Mouse (Mus musculus) cerebellum, postnatal 14 days (tissue): ENCODE data around the gene Erc2.

Experiments
- DNase-seq, 2 experiments: peaks; one replicate each; pipeline ENCODE4 v3.0.0; 2021; ENCODE audit warnings: mixed read lengths in 2 of 2

The Erc2 gene

DNA sequence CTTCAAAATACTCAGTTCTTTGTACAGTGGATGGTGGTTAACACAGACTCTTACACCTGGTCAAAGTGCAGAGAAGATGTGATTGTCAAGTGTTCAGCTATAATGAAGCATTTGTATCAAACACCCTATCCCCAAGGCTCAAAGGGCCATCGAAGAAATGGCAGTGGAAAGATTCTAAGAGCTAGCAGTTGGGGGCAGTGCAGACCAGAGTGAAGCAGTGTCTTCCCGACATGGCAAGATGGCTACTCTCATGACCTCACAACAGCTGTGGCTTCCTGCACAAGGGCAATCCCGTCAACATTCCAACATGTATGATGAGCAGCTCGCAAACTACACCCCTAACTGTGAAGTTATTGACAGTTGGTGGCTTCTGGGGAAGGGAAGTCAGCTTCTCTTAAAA, 471.0 kb downstream of the Erc2 start:
- peak in 1 of 2 experiments; percentile 8 for DNase-seq

DNA sequence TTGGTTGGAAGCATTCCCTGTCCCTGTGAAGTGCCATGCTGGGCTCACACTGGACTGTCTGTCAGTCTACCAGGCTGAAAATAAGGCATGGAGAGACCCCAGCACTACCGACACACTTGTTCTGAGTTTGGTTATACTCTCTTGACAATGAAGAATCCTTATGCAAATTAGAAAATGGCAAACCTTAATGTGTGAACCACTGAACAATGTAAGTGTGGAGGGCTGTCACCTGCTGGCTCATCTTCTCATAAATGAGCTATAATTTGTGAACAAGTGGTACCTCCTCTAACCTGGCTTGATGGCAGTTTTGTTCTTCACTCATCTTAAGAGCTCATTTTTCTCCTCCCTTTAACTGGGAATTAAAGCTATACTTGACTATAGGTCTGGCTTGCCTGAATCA, 471.7 kb downstream of the Erc2 start:
- no peak for DNase-seq

DNA sequence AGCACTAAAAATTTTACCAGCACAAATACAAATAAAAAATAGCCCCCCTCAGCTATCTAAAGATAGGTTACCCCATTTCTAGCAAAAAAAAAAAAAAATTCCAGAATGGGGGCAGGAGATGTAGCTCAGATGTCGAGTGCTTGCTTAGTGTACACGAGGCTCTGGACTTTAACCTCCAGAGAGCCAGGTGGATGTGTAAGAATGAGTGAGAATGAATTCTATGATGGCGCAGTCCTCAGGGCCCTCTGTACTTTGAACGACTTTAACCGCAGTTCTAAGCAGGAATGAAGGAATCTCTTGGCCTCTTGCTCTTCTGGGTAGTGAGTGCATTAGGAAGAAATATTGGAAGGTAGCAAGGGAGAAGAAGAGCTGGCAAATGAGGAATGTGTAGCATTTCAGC, 476.9 kb downstream of the Erc2 start:
- DNase-seq: no peak

DNA sequence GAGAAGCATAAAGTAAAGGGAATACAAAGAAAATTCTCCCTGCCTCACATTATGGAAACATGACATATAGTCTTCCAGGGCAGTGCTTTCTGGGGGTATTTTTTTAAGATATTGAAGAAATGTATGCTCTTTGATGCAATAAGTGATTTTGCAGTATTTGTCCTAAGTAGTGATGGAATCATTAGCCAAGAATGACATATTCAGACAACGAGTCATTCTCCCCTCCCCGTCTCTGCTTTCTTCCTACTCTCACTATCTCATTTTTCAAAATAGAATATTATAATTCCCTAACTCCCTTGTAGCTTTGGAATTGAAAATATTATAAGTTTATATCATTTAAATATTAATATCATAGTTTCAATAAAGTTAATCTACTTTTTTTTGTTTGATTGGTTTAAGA, 490.9 kb downstream of the Erc2 start:
- DNase-seq: no peak

DNA sequence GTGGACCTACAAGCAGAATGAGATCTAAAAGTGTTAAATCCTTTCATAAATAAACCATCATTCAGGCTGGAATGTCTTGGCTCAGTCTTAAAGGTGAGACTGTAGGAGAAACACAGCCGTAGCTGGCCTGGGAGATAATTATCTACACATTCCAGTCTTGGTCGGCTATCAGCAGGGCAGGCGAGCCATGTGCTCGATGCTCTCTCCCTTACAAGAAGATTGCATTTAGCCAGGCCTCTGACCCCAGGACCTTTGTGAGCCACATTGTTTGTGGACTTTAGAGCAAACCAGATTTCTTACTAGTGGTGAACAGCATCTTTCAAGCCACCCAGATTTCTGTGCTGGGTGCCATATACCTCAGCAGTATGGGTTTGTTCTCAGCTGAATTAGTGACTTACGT, 498.6 kb downstream of the Erc2 start:
- no peak for DNase-seq

DNA sequence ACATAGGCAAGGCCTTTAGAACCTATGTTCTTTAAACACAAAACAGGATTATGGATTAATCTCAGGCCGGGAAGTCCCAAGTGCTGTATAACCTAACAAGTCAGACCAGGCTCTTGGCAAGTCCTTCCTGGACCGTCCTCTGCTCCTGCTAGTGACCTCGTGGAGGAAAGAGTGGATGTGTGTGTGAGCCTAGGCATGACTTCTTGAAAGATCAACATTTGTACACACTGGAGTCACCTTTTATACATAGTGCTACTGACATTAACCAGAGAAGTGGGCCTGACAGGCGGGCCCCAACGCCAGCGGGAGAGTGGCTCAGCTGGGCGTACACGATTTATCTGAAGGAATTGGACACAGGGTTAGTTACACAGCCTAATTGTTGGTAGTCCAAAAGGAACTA, 504.6 kb downstream of the Erc2 start:
- no peak for DNase-seq

DNA sequence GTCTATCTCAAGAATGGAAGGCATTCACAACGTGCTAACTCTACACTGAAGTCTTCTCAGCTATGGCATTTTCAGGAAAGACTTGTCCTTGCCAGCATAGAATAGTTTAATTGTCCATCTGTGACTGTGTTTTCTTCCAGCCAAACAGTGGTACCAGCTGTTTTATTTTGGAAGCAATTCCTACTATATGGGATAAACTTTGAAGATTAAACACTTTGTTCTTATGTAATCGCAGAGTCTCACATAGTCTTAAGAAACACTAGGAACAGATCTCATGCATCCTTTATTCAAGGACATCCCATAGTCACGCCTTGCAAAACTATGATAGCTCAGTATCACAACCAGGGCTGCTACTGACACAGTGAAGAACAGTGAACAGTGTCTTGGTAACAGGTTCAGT, 506.8 kb downstream of the Erc2 start:
- no peak for DNase-seq

DNA sequence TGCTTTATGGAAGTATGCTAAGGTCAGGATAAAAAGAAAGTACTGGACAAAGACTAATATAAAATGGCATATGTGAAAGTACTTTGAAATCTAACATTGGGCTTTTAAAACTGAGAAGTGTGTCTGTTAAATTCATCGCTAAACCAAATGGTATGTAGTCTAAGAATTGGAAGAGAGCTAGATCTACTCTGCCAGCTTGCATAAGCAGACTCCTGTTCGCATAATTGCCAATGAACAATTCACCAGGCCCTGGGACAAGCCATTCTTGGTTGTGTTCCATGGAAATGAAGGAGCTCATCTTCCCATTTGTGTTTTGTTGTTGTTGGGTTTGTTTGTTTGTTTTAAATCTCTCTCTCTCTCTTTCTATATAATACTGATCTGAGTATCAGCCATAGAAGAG, 521.8 kb downstream of the Erc2 start:
- DNase-seq: no peak

DNA sequence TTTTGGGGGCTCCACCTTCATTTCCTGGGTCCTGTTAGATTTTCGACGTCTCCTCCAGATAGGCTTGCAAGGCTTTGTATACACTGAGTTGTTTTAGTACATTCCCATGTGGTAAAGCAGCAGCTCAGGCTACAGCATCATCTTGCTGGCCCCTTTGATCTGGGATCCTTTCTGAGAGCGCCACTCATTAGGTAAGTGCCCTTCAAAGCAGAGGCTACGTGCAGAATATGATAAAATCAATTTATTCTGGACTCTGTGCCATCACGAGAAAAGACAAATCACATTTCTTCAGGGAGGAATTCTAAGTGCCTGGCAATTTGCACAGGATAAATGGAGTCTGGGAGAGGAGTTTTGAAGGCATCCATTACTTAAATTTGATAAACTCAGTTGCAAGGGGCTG, 525.0 kb downstream of the Erc2 start:
- DNase-seq: no peak

DNA sequence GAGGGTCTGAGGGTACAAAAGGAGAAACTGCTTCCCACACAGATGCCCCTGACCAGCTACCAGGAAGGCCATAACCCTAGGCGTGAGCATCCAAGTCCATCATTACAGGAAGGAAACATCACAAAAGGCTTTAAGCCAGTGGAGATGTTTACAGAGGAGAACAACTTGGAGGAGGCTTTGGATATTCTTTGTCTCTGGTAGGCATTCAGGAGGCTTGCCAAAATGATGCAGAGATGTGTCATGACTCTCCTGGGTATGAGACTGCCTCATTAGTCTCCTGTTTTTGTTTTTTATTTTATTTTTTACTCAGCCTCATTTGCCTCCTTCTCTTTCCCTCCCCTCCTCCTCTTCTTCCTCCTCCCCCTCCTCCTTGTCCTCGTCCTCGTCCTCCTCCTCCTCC, 528.7 kb downstream of the Erc2 start:
- DNase-seq: no peak

DNA sequence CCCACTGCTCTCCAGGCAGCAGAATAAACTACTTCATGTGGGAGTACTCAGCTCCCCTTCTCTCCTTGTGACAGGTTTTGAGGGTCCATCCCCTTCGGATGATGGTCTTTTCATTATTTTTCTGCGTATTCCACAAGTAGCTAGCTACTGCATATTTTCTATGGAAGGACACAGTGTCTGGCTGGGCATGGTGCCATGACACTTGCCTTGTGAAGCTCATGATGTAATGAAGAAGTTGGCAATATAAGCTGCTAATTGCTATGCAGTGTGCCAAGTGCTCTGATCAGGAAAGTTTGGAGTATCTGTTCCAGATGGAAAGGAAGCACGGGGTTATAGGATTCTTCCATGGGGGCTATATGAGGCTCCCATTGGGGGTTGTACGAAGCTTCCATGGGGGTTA, 533.5 kb downstream of the Erc2 start:
- peak; percentile 32 to 38 for DNase-seq

DNA sequence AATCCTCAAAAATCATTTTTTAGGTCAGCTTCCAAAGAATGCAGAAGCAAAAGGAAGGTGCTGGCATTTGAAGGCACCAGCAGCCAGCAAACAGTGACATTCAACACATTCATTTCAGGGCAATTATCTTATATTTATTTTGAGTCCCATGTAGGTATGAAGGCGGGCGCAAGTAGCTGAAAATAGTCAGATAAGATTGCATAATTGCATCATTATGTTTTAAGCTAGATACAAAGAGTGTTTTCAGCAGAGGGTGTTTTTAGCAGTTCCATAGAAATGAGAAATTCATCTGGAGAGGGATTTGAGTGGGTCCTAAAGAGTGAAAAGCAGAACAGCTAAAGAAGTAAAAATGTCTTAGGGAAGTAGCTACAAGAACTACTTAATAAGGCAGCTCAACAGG, 538.6 kb downstream of the Erc2 start:
- DNase-seq: no peak

DNA sequence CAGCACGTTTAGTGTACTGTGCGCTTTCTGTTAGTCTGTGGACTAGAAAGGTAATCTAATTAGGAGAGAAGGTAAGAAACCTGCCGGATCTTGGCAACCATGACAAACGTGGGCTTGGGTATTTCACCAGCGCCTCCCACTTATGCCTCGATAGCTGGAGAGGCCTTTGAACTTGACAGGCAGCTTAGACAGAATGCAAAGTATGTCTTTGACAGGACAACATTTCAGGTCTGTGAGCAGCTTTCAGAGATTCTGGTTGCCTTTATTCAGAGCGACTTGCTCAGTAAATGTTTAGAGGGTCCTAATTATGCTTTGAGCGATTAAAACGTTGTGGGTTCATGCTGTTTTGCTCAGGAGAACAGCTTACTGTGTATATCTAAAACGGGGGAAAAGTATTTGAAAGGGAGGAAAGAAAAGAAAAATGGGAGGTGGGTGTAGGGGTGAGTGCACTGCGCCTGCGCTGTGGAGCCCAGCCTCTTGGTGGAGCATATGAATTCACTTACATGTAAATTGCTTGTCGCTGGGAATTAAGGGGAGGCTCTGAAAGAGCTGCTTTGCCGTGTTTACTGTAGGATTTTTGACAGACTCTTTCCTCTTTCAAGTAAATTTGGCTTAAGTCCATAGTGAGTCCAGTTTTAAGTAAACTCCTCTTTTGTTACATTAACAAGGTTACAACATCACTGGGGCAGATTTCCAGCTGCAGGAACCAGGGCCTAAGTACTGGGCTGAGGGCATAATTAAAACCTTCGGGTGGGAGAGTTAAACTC, 542.6 kb downstream of the Erc2 start:
- DNase-seq: no peak

DNA sequence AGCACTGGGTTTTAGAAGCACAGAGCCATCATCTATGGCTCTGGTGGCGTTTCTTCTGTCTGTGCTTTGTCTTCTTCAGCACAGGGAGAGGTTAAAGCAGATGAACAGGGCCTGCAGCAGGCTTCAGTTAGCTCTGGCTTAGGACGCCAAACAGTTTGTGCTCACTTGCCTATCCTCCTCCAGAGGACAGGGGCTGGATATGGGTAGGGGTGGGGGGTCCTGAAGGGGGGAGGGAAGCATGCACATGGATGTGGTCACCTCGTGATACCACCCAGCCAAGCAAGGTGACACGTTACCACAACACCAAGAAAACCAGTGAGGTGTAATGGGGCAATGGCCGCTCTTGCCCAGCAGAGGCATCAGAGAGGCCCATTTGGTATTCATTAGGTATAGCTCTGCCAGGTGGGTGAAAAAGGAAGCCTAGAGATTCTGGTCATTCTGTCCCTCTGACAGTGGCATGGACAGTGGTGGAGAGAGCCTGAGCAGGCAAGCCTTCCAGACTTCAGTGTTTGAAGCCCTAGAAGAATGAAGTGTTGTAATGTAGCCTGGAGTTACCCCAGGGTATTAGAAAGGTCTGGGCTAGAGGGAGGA, 543.5 kb downstream of the Erc2 start:
- DNase-seq: no peak

DNA sequence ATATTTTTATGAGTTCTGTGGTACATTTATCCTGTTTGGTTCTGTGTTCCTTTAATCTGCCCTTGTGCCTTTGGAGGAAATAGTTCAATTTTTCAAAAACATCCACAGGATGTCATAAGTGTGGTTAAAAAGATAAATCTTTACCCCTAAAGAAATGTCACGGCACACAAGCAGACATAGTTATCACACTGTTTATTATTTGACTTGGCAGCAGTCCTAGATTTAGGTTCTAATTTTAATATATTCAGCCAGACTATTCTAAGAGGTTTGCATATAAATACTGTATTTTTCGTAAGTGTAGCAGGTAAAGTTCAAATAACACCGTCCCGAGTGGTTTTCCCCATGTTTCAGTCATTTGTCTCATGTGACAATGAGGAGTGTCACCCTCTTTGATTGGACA, 548.5 kb downstream of the Erc2 start:
- DNase-seq: no peak

DNA sequence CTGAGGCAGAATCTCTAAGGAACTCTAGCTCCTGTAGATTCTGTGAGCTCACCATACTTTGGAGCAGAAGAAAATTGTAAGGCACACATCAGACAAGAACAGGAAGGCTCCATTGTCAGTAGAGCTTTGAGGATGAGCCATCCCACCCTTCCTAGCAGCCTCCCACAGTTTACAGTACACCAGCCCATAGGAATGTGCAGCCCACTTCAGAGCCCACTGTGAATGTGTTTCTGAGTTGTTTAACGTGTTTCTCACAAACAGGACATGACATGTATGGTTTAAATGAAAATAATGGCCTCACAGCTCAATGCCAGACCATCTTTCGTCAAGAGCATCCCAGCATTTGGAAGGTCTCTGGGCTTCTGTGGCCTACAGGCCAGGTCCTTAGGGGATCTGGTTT, 549.1 kb downstream of the Erc2 start:
- DNase-seq: no peak

DNA sequence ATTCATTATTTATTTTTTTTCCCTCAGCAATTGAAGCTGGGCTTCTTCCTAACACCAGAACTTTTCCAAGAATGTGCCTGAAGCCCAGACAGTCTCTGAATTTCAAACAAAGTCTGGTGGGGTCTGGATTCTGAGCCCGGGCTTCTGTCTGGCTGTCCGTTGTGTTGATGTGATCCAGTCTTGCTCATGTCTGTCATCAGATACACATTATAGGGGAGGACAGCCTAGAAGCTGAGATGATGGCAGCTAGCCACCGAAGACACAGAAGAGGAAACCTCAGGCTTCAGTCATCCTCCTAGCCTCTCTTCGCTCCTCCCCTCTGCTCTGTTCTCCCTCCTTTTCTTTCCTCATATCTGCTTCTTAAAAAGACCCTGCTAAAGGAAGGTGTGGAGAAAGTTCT, 551.5 kb downstream of the Erc2 start:
- DNase-seq: no peak

DNA sequence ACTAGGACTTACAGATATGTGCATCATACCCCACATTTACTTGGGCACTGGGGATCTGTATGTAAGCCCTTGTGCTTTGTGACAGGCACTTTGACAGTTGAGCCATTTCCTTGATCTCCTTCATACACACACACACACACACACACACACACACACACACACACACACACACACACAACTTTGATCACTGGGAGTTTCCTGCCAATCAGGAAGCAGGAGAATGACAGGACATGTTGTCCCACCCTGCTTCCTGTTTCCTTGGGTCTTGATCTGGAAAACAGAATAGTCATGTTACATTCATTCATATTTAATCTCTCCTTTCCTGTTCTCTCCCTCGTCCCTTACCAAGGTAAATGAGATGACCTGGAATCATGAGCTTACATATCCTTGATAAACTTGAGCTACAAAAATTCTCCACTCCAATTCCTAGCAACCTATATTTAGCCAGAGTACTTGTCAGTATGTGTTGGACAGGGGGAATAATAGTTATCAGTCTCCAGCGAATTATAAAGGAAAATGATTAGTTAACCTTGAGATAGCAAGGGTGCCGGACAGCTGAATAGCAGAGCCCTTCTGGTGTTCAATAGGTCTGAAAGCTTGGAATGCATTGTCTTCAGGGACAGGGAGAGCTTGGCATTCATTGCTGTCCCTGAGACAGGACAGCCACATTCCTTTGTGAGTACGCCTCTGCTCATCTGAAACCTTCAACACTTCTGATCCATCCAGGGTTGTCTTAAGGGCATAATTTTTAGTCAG, 559.0 kb downstream of the Erc2 start:
- no peak for DNase-seq

DNA sequence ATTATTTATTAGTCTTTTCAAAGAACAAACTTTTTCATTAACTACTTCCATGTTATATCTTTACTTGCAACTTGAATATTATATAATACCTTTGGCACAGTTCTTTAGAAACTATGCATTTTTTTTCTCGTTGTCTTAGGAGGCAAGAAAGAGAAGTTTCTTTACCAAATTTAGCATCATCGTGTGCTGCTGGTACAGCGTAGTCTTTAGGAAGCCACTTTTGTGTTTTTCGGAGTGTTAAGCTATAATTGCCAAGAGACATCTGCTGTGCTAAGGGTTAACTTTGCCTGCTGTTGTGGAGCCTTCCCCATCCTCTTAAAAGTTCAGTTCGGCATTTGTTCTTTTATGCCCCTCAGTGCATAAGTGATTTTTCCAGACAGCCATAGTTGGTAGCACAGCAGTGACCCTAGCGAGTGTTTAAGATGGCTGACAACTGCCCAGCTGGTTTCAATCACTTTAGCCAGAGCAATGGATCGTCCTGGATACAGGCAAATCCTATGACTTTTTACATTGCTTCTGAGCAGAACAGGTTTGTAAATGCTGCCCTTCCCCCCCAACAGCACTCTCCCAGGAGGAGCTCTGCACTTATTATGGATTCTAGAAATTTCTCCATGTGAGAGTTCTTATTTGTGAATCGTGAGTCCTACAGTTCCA, 570.6 kb downstream of the Erc2 start:
- DNase-seq: no peak

DNA sequence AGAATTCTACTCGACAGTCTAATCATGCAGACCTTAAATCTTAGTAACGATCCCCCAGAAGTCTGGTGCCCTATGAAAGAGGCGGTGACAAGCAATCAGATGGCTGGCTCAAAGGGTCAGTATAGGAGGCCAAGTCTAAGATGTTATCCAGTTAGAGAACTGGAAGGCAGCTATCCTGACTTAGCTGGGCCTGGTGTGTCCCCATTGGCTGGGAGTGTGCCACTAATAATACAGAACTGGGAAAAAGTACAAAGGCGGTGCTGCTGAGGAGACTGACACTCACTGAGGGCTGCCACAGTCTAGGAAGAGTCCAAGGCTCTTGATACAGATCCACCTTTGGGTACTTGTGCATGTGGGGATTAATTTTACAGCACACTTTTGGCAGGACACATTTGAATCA, 581.6 kb downstream of the Erc2 start:
- DNase-seq: no peak

DNA sequence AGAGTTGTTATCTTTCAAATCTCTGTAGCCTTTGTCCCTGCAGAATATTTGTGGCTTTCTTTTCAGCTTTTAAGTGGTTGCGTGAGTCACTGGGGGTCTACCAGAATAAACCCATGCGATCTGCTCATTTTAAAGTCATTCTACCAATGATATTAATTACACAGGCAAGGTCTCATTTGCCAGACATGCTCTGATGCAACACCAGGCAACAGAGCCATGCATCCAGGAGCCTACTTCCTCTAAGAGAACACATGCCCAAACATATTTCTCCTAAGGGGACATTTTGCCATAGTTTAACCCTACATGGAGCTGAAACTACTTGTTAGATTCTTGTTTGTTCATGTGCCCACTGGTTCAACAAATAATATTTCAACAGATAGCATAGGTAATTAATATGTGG, 584.1 kb downstream of the Erc2 start:
- DNase-seq: no peak

DNA sequence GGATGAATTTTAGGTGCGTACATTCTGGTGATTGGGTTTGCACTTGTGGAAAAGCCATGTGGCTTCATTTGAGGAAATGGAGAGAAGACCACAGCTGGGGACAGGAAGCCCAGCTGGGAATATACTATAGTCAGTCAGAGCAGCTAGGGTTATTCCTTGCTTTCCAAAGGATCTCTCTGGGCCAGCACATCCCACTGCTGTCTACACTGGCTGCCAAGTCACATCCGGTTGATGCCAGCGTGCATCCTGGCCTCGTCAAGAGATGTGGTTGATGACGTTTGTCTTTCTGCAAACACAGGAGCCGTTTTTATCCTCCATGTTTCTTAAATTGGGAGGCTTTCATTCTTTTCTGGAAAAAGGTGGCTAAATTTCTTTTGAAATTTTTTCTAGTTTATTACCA, 603.3 kb downstream of the Erc2 start:
- peak in 1 of 2 experiments; percentile 13 for DNase-seq

DNA sequence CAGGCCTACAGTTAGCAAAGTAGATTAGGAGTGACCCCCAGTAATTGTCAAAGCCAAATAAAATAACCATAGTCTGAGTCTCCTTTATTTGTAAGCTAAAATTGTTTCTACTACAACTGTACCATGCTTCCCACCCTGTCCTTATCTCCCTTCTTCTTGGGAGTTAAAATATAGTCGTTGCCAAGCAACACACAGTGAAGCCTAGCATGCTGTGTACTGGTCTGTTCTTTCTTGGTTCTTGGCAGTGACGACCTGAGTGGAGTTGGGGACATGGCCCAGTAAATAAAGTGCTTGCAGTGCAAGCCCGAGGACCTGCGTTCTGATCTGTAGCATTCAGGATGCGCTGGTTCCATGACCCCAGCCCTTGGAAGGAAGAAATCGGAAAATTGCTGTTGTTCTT, 608.3 kb downstream of the Erc2 start:
- DNase-seq: peak; percentile 7 to 25

DNA sequence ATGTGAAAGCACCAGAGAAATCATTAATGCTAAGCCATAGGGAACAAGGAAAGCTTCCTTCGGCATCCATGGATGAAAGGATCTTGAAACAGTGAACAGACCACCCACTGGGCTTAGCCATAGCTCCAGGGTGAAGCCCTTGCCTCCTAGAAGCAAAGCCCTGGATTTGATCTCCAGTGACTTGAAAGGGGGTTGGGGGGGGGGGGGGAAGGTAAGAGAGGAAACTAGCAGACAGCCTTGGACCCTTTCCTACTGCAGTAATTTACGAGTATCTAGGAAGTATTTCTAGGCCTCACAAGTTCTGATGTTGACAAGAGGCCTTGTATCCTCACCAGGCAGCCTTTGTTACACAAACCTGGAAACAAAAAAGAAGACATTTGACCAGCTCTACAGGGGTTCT, 609.0 kb downstream of the Erc2 start:
- DNase-seq: no peak
